Mouse (Mus musculus): ENCODE data around the gene Isoc2b.
"Not testable (repeated sequence)": the region's sequence is repeated elsewhere in the genome, so short reads cannot be mapped to it uniquely, and the experiment has no call there.

Isoc2b gene

GRCm38 (mm10) chr7:4870133-4870532, at the start of gene Isoc2b:
Isoc2b (minus strand) TSS chr7:4870258.
- no peak for DNase-seq (ENCODE audit: low spot score)

DNA sequence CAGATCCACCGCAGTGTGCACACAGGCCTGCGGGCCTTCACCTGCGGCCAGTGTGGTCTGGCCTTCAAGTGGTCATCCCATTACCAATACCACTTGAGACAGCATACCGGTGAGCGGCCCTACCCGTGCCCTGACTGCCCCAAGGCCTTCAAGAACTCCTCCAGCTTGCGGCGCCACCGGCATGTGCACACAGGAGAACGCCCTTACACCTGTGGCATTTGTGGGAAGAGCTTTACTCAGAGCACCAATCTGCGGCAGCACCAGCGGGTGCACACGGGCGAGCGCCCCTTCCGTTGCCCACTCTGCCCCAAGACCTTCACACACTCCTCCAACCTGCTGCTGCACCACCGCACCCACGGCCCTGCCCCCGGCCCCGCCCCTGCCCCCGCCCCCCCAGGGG, 49.0 kb upstream of the Isoc2b start:
- DNase-seq (ENCODE audit: low spot score) = no peak

- no peak for DNase-seq (ENCODE audit: low spot score)
These were observed 48.6 kb upstream of the Isoc2b start for GRCm38 (mm10) chr7:4918681-4919080.

DNA sequence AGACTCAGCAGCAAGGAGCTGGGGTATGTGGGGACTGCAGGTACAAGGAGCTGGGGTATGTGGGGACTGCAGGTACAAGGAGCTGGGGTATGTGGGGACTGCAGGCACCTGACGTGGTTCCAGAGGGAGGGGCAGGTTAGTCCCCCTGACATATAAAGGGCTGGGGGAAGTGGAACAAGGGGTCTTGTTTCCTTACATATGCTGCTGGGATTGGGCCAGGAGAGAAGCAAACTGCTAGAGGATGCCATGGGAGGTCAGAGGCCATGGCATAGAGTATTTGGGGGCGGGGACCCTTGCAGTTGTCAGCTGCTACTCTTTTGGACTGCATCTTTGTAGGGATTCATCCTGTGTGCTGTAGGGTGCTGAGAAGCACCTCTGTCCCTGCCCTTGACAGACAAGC, 47.4 kb upstream of the Isoc2b start:
- no peak for DNase-seq (ENCODE audit: low spot score)

DNA sequence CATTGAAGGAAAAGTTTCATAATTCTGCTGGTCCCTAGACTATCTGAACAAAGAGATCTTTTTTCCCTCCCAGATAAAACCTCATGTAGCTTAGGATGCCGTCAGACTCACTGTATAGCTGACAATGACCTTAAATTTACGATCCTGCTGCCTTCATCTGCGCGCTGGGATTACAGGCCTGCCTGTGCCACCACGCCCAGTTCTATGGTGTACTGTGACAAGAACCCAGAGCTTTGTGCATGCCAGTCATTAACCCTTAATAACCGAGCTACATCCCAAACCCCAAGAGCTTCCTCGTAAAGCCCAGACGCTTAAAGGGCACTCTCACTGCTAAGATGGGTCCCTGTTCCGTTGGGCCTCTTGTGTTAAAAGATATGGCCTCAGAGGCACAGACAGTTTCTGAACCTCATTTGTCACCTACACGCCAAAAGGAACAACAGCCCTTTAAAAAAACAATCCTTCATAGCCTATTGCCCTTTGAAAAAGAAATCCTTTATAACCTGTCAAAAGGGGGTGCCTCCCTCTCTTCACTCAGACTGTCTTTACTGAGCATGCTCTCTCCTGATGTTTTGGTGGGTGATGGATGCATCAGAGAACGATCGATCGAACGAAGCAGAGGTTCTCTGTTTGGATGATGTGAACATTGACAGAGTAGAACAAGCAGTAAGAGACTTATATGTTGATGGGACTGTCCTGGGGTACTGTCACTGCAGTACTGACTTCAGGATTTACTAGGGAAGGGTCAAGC, 45.8 kb upstream of the Isoc2b start:
- no peak for DNase-seq (ENCODE audit: low spot score)

GRCm38 (mm10) chr7:4915007-4915665, 45.1 kb upstream of the Isoc2b start, which contains the start of gene Zfp628:
Zfp628 (plus strand) TSS chr7:4915217.
- DNase-seq (ENCODE audit: low spot score) = peak; percentile 93

- DNase-seq (ENCODE audit: low spot score) = no peak
These were observed 42.2 kb upstream of the Isoc2b start for GRCm38 (mm10) chr7:4912248-4912647.

GRCm38 (mm10) chr7:4911561-4911960, 41.5 kb upstream of the Isoc2b start:
- no peak for DNase-seq (ENCODE audit: low spot score)

DNA sequence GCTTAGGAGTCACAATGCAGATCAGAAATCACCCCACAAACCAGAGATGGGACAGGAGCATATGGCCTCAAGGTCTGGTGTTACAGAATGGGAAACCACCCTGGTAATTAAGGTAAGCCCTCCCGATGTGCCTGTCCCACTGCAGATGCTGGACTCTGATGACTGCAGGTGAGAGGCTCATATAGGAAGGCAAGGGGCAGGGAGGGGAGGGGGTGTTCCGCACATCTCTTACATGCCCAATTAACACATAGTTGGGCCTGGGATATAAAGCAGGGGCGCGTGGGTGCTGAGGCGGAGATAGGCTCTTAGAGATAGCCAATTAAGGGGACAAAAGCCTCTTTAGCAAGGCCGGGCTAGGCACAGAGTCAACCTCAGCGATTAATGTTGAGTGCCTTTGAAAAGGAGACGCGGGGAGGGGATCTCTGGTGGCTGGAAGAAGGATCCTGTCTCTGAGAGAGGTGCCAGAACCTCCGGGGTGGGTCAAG, 36.5 kb upstream of the Isoc2b start, which contains the start of gene Gm36210:
Gene Gm36210, minus strand, starts transcription at position 51 of the 485 bp plus-strand sequence.
- no peak for DNase-seq (ENCODE audit: low spot score)

GRCm38 (mm10) chr7:4902404-4902803, 32.3 kb upstream of the Isoc2b start:
- DNase-seq (ENCODE audit: low spot score) = no peak

DNA sequence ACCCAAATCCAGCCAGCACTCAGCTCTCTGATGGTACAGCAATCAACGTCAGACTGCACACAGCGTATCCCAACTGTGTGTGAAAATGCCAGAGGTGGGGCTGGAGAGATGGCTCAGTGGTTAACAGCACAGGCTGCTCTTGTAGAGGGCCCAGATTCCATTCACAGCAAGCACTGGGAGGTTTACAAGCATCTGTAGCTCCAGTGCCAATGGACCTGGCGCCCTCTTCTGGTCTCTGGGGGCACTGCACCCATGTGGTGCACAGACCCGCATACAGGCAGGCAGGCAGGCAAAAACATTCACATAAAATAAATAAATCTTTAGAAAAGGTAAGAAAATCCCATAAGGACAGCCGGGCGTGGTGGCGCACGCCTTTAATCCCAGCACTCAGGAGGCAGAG, 31.1 kb upstream of the Isoc2b start:
- no peak for DNase-seq (ENCODE audit: low spot score)

- no peak for DNase-seq (ENCODE audit: low spot score)
These were observed 30.4 kb upstream of the Isoc2b start for GRCm38 (mm10) chr7:4900523-4900851.

DNA sequence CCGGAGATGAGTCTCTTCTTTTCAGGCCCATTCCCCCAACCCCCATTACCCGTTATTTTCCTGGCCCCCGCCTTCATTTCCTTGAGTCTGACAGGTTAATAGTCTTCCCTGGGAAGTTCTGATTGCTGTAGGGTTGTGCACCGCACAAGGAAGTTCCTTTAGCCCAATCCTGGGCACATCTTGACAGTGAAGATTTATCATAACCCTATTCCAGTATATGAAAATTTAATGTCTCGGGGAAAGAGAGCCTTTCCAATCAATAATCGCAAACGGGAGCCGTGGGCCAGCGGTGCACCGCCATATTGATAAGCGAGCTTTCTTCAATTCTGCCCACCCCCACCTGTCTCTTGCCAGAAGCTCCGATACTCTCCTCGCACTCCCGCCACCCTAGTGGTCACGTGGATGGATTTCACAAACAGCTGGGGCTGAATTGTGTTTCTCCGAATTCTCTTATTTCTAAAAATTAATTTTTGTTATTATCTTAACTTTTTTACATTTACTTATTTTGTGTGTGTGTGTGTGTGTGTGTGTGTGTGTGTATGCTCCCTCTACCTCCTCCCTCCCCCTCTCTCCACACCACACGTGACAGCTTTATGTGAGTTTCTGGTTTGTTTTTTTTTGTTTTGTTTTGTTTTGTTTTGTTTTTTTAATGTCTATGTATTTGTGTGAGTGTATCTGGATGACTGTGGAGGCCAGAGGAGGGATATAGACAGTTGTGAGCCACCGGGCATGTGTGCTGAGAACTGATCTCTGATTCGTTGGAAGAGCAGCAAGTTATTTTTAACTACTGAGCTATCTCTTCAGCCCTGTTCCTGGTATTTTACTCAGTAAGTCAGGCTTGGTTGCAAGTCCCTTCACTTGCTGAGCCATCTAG, 29.8 kb upstream of the Isoc2b start:
- DNase-seq (ENCODE audit: low spot score) = no peak

- DNase-seq (ENCODE audit: low spot score) = no peak
These were observed 29.0 kb upstream of the Isoc2b start for GRCm38 (mm10) chr7:4898851-4899648.

- DNase-seq (ENCODE audit: low spot score) = no peak
These were observed 25.1 kb upstream of the Isoc2b start for GRCm38 (mm10) chr7:4895186-4895585.

- DNase-seq (ENCODE audit: low spot score) = no peak
These were observed 16.6 kb upstream of the Isoc2b start for GRCm38 (mm10) chr7:4886680-4887079.

GRCm38 (mm10) chr7:4879036-4879435, 9.0 kb upstream of the Isoc2b start:
- not testable (repeated sequence) for DNase-seq (ENCODE audit: low spot score)

DNA sequence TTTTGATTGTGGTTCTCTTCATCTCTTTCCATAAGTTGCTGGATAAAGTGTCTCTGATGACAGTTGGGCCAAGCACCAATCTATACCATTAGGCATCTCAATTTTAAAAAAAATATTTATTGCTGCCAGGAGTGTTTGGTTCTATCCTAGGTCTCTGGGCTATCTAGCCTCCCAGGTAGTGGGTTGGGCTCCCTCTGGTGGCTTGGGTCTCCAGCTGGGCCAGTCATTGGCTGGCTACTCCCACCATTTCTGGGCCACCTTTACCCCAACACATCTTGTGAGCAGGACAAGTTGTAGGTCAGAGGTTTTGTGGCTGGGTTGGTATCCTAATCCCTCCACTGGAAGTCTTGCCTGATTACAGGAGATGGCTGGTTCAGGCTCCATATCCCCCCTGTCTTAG, 8.1 kb upstream of the Isoc2b start:
- DNase-seq (ENCODE audit: low spot score) = no peak

GRCm38 (mm10) chr7:4877226-4877625, 7.2 kb upstream of the Isoc2b start:
- DNase-seq (ENCODE audit: low spot score) = no peak

DNA sequence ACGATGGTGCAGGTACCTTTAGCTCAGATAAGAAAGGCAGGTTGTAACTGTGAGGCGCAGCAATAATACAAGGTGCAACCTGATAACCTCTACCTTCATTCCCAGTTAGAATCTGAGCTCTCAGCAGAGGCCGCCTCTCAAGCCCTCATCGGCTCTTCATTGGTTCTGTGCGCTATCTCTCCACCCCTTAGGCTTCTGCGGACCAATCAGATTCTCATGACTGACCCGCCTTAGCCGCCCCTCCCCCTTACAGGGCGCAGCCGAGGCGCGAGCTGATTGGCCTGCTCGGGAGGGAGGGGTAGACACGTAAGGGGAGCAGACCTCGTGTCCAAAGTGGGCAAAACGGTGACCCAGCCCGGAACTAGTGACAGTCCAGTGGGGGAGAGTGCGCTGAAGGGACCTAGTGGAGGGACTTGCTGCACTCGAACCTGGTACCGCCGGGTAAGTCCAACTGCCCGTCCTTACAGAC, 6.7 kb upstream of the Isoc2b start, which contains the start of gene Isoc2a:
Gene Isoc2a, plus strand, starts transcription at position 401 of the 469 bp plus-strand sequence.
- peak; percentile 68 for DNase-seq (ENCODE audit: low spot score)

DNA sequence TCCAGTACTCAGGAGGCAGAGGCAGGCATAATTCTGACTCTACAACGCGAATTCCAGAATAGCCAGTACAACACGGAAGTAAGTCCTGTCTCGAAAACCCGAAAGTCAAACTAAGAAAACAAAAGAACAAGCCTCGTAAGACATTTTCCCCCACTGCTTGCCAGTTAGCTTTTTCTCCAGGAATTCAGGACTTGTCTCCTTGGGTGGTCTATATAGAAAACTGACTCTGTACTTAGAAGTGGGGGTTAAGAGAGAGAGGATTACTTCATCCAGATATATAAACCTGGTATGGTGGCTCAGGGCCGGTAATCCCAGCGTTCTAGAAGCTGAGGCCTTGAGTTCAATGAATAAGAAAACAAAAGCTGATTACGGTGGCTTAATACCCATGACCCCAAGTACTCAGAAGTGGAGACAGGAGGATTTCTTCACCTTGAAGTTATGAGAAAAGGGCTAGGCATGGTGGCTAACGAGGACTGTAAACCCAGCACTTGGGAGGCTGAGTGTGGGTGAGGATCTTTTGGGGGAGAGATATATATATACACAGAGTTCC, 3.4 kb downstream of the Isoc2b start:
- DNase-seq (ENCODE audit: low spot score) = no peak
